Mouse (Mus musculus): ENCODE data around the gene Tex26. TPM values are rescaled to one million over a fixed set of nuclear protein-coding genes. Genes with fewer than 3 reads are reported as not detected.

The Tex26 gene
- total and polyA plus RNA-seq, 3 experiments: not detected

DNA sequence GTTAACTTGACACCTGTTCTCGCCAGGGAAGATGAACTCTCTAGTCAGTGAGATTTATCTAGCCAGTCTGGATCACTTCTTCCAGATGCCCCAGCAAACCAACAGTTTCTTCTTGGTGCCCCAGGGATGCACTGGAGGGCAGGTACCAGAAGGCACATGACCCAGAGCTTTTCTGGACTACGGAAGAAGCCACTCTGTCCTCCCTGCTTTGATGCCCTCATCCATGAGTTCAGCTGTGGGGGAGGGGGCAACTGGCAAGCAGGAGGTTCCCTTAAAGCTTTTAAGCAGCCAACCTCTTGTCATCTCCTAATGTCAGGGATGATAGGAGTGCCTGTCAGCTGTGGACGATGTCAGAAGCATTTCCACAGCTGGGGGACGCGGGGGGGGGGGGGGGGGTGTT lies 25.8 kb downstream of the Tex26 start:
- no peaks in the 10 kb centered on the region for H3K9me3 ChIP-seq (replicated peaks; ENCODE audit: low read length)
- H3K4me1 ChIP-seq (ENCODE audit: control insufficient read depth in 1 of 2, insufficient read depth in 2 of 2): no peaks in the 10 kb centered on the region
- no peaks in the 10 kb centered on the region for H3K27me3 ChIP-seq (replicated peaks)
- no peak overlapping the region for H3K27ac ChIP-seq (ENCODE audit: insufficient read depth, low read depth)
- H3K36me3 ChIP-seq (replicated peaks in 1 of 2; ENCODE audit: control insufficient read depth in 1 of 2, insufficient read depth in 1 of 2, low read length in 1 of 2): no peaks in the 10 kb centered on the region
- no peak overlapping the region for H3K4me2 ChIP-seq (ENCODE audit: insufficient read depth, low read depth, poor library complexity, severe bottlenecking)
- no peaks in the 10 kb centered on the region for H3K79me2 ChIP-seq (replicated peaks; ENCODE audit: control insufficient read depth, extremely low read depth, insufficient read depth, poor library complexity, severe bottlenecking)
- no peak overlapping the region for H3K9ac ChIP-seq (ENCODE audit: insufficient read depth, low read depth)
- dilution Hi-C loops (cut with MboI; ENCODE audit: extremely low pct_ligation_motif_present, extremely low pct_unique_long_range_greater_than_20kb, low sequenced_read_pairs): no loop called here
- H3K4me3 ChIP-seq (replicated peaks in 1 of 3; ENCODE audit: low read depth in 2 of 3, low read length in 2 of 3, poor library complexity in 1 of 3): no peak overlapping the region
- DNase-seq (ENCODE audit: extremely low read depth): no peak
- no peak for TF ChIP-seq IRF4 (IDR thresholded peaks at IDR 0.05; ENCODE audit: low read depth, low read length)
- TF ChIP-seq SIN3A (IDR thresholded peaks at IDR 0.05; ENCODE audit: low read length): no peak
- no peak for TF ChIP-seq ZKSCAN1 (IDR thresholded peaks at IDR 0.05; ENCODE audit: borderline replicate concordance, low read depth, low read length)
- TF ChIP-seq GABPA (IDR thresholded peaks at IDR 0.05; ENCODE audit: insufficient replicate concordance, low read depth, low read length): no peak
- TF ChIP-seq EP300 (IDR thresholded peaks at IDR 0.05; ENCODE audit: low read length): no peak
- no peak for TF ChIP-seq KAT2A (IDR thresholded peaks at IDR 0.05; ENCODE audit: insufficient replicate concordance, low read length)
- no peak for TF ChIP-seq JUN (IDR thresholded peaks at IDR 0.05; ENCODE audit: insufficient read depth, low read depth, low read length)
- no peak for TF ChIP-seq CTCF (conservative IDR thresholded peaks at IDR 0.05 in 1 of 2, IDR thresholded peaks at IDR 0.05 in 1 of 2; ENCODE audit: low read depth in 2 of 2, low read length in 2 of 2)
- in situ Hi-C loops (cut with MboI; ENCODE audit: low pct_ligation_motif_present, low pct_unique_long_range_greater_than_20kb, low sequenced_read_pairs): no loop called here

DNA sequence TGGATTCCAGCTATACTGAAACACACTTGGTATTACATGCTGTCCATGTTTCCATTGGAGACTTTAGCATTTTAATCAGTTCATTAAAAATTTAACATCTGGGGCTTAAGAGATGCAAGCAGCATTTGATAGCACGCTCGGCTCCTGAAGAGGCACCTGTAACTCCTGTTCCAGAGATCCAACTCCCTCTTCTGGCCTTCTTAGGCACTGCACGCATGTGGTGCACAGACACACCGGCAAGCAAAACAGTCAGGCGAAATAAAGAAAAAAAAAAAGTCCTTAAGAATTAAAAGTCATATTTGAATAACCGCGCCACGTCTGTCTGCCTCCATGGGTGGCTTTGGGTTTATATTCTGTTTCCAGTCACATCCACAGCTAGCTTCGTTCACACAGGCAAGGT lies 34.7 kb downstream of the Tex26 start:
- Histone ChIP-seq H3K4me1 (ENCODE audit: control insufficient read depth in 1 of 2, insufficient read depth in 2 of 2) (peaks cover 0 to 4% of the 10 kb centered on the region in 2 experiments; a peak in 1 of 4 replicates), H3K27me3 (replicated peaks) (no peaks in the 10 kb centered on the region), H3K4me3 (replicated peaks in 1 of 3; ENCODE audit: low read depth in 2 of 3, low read length in 2 of 3, poor library complexity in 1 of 3) (no peak overlapping the region), H3K79me2 (replicated peaks; ENCODE audit: control insufficient read depth, extremely low read depth, insufficient read depth, poor library complexity, severe bottlenecking) (no peaks in the 10 kb centered on the region), H3K9me3 (replicated peaks; ENCODE audit: low read length) (peaks cover 5% of the 10 kb centered on the region), H3K4me2 (ENCODE audit: insufficient read depth, low read depth, poor library complexity, severe bottlenecking) (no peak overlapping the region), H3K36me3 (replicated peaks in 1 of 2; ENCODE audit: control insufficient read depth in 1 of 2, insufficient read depth in 1 of 2, low read length in 1 of 2) (no peaks in the 10 kb centered on the region), H3K27ac (ENCODE audit: insufficient read depth, low read depth) (no peak overlapping the region), H3K9ac (ENCODE audit: insufficient read depth, low read depth) (no peak overlapping the region)
- DNase-seq (ENCODE audit: extremely low read depth): no peak
- in situ Hi-C loops (cut with MboI; ENCODE audit: low pct_ligation_motif_present, low pct_unique_long_range_greater_than_20kb, low sequenced_read_pairs) (no loop called here), dilution Hi-C loops (cut with MboI; ENCODE audit: extremely low pct_ligation_motif_present, extremely low pct_unique_long_range_greater_than_20kb, low sequenced_read_pairs) (no loop called here)
- TF ChIP-seq RAD21 (IDR thresholded peaks at IDR 0.05; ENCODE audit: low read depth, low read length) (no peak), USF2 (conservative IDR thresholded peaks at IDR 0.05; ENCODE audit: low read depth, low read length) (no peak), MYC (IDR thresholded peaks at IDR 0.05; ENCODE audit: low read depth, low read length) (no peak), UBTF (IDR thresholded peaks at IDR 0.05; ENCODE audit: low read depth, low read length) (no peak)

DNA sequence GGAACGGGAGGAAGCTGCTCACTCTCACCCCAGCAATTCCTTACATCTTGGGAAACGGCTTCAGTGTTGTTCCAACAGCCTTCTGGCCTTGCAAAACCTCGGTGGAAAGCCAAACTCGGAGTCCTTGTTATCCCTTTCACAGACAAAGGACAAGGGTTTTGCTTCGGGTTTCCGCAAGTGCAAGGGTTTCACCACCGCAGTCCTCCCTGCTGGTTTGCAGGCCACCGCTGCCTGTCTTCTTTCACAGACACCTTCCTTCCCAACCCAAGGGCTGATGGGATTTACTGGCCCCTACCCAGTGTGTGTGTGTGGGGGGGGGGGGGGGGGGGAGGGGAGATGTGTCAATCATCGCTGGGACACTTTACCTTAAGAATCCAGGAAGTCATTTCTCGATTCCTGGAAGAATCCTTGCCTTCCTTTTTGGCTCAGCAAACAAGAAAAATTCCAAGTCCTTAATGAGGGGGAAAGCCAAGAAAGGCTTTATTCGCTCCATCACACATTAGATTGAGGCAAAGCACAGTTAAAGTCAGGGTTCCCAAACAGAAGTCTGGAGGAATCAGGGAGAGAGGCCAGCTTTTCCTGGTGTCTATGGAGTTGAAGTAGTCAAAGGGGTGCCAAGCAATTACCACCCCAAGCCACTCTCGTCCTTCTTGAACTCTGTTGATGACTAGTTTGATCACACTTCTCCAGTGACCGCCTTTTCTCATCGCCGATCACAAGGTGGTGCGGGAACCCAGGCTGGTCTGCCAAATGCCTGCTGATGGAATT lies 35.4 kb downstream of the Tex26 start:
- H3K4me3 ChIP-seq (replicated peaks in 1 of 3; ENCODE audit: low read depth in 2 of 3, low read length in 2 of 3, poor library complexity in 1 of 3): no peak overlapping the region
- TF ChIP-seq JUND (conservative IDR thresholded peaks at IDR 0.05; ENCODE audit: low read depth, low read length): no peak
- no peak for TF ChIP-seq SIN3A (IDR thresholded peaks at IDR 0.05; ENCODE audit: low read length)
- TF ChIP-seq RAD21 (IDR thresholded peaks at IDR 0.05; ENCODE audit: low read depth, low read length): no peak
- TF ChIP-seq NELFE (IDR thresholded peaks at IDR 0.05; ENCODE audit: low read depth, low read length): no peak
- no peak for TF ChIP-seq ZNF384 (IDR thresholded peaks at IDR 0.05; ENCODE audit: low read depth, low read length)
- TF ChIP-seq USF1 (IDR thresholded peaks at IDR 0.05; ENCODE audit: low read depth, low read length): no peak
- no peak for TF ChIP-seq MAFK (IDR thresholded peaks at IDR 0.05; ENCODE audit: insufficient replicate concordance, low read length)
- TF ChIP-seq MEF2A (IDR thresholded peaks at IDR 0.05; ENCODE audit: borderline replicate concordance, low read depth, low read length): no peak
- TF ChIP-seq KAT2A (IDR thresholded peaks at IDR 0.05; ENCODE audit: insufficient replicate concordance, low read length): no peak
- no peak for TF ChIP-seq UBTF (IDR thresholded peaks at IDR 0.05; ENCODE audit: low read depth, low read length)
- no peak for TF ChIP-seq MAX (IDR thresholded peaks at IDR 0.05; ENCODE audit: low read length)
- TF ChIP-seq JUN (IDR thresholded peaks at IDR 0.05; ENCODE audit: insufficient read depth, low read depth, low read length): no peak
- TF ChIP-seq NRF1 (IDR thresholded peaks at IDR 0.05; ENCODE audit: low read depth, low read length): no peak
- no peak for TF ChIP-seq TBP (conservative IDR thresholded peaks at IDR 0.05; ENCODE audit: low read depth, low read length)
- peaks cover 0 to 4% of the 10 kb centered on the region in 2 experiments; a peak in 1 of 4 replicates for H3K4me1 ChIP-seq (ENCODE audit: control insufficient read depth in 1 of 2, insufficient read depth in 2 of 2)
- dilution Hi-C loops (cut with MboI; ENCODE audit: extremely low pct_ligation_motif_present, extremely low pct_unique_long_range_greater_than_20kb, low sequenced_read_pairs): no loop called here
- no peaks in the 10 kb centered on the region for H3K79me2 ChIP-seq (replicated peaks; ENCODE audit: control insufficient read depth, extremely low read depth, insufficient read depth, poor library complexity, severe bottlenecking)
- DNase-seq (ENCODE audit: extremely low read depth): no peak
- no peaks in the 10 kb centered on the region for H3K27me3 ChIP-seq (replicated peaks)
- H3K9ac ChIP-seq (ENCODE audit: insufficient read depth, low read depth): no peak overlapping the region
- H3K4me2 ChIP-seq (ENCODE audit: insufficient read depth, low read depth, poor library complexity, severe bottlenecking): no peak overlapping the region
- peaks cover 5% of the 10 kb centered on the region for H3K9me3 ChIP-seq (replicated peaks; ENCODE audit: low read length)
- no peaks in the 10 kb centered on the region for H3K36me3 ChIP-seq (replicated peaks in 1 of 2; ENCODE audit: control insufficient read depth in 1 of 2, insufficient read depth in 1 of 2, low read length in 1 of 2)
- in situ Hi-C loops (cut with MboI; ENCODE audit: low pct_ligation_motif_present, low pct_unique_long_range_greater_than_20kb, low sequenced_read_pairs): no loop called here
- no peak overlapping the region for H3K27ac ChIP-seq (ENCODE audit: insufficient read depth, low read depth)
